Mouse (Mus musculus): ENCODE results near the gene Tctex1d2. TPM values are rescaled to one million over a fixed set of nuclear protein-coding genes. Genes with fewer than 3 reads are reported as not detected.

The Tctex1d2 gene
- polyA plus RNA-seq, 1 experiment from 2014 or later = 36.7 TPM

- no peak within 1 kb of the TSS for H3K4me2 ChIP-seq (replicated peaks)
- no peak within 1 kb of the TSS for H3K9ac ChIP-seq
- H3K27ac ChIP-seq = no peak within 1 kb of the TSS
- no peaks in the 10 kb centered on the region for H3K9me3 ChIP-seq
- no peak for ATAC-seq
- H3K4me3 ChIP-seq (replicated peaks) = no peak within 1 kb of the TSS
- WGBS = 81% methylated on average over 7 of the region's 7 CpGs
- peaks cover 4% of the 10 kb centered on the region; the same call in 1 of the 2 replicates for H3K4me1 ChIP-seq (replicated peaks)
- no peaks in the 10 kb centered on the region for H3K36me3 ChIP-seq
- no peaks in the 10 kb centered on the region for H3K27me3 ChIP-seq (replicated peaks)
These were observed 19.2 kb upstream of the Tctex1d2 start, which contains the start of gene Tm4sf19 for GRCm38 (mm10) chr16:32400267-32400666. Tm4sf19 (plus strand) TSS chr16:32400506.

- WGBS = 79% methylated on average over 9 of the region's 9 CpGs
- no peak overlapping the region for H3K4me2 ChIP-seq (replicated peaks)
- H3K27me3 ChIP-seq (replicated peaks) = no peaks in the 10 kb centered on the region
- H3K9me3 ChIP-seq = no peaks in the 10 kb centered on the region
- no peak overlapping the region for H3K9ac ChIP-seq
- ATAC-seq = no peak
- H3K4me1 ChIP-seq (replicated peaks) = peaks cover 1% of the 10 kb centered on the region; the same call in 1 of the 2 replicates
- H3K27ac ChIP-seq = no peak overlapping the region
- H3K4me3 ChIP-seq (replicated peaks) = no peak overlapping the region
- no peaks in the 10 kb centered on the region for H3K36me3 ChIP-seq
These were observed 18.1 kb upstream of the Tctex1d2 start for GRCm38 (mm10) chr16:32401335-32401965.

GRCm38 (mm10) chr16:32402818-32403217, 16.7 kb upstream of the Tctex1d2 start:
- 84% methylated on average over 3 of the region's 3 CpGs for WGBS
- H3K36me3 ChIP-seq = no peaks in the 10 kb centered on the region
- H3K27me3 ChIP-seq (replicated peaks) = no peaks in the 10 kb centered on the region
- H3K4me2 ChIP-seq (replicated peaks) = no peak overlapping the region
- no peak for ATAC-seq
- H3K4me3 ChIP-seq (replicated peaks) = no peak overlapping the region
- no peaks in the 10 kb centered on the region for H3K9me3 ChIP-seq
- no peak overlapping the region for H3K27ac ChIP-seq
- no peak overlapping the region for H3K9ac ChIP-seq
- no peaks in the 10 kb centered on the region for H3K4me1 ChIP-seq (replicated peaks)

- Histone ChIP-seq H3K36me3 (no peaks in the 10 kb centered on the region), H3K9me3 (no peaks in the 10 kb centered on the region), H3K9ac (no peak overlapping the region), H3K4me3 (replicated peaks) (no peak overlapping the region), H3K27ac (no peak overlapping the region), H3K4me2 (replicated peaks) (no peak overlapping the region), H3K27me3 (replicated peaks) (no peaks in the 10 kb centered on the region), H3K4me1 (replicated peaks) (no peaks in the 10 kb centered on the region)
- 89% methylated on average over 9 of the region's 9 CpGs for WGBS
- ATAC-seq = no peak
These were observed 13.8 kb upstream of the Tctex1d2 start for GRCm38 (mm10) chr16:32405716-32406115.

- Histone ChIP-seq H3K36me3 (no peaks in the 10 kb centered on the region), H3K4me3 (replicated peaks) (no peak overlapping the region), H3K9me3 (no peaks in the 10 kb centered on the region), H3K4me2 (replicated peaks) (no peak overlapping the region), H3K4me1 (replicated peaks) (no peaks in the 10 kb centered on the region), H3K9ac (no peak overlapping the region), H3K27ac (no peak overlapping the region), H3K27me3 (replicated peaks) (no peaks in the 10 kb centered on the region)
- 79% methylated on average over 6 of the region's 6 CpGs for WGBS
- ATAC-seq = no peak
These were observed 12.8 kb upstream of the Tctex1d2 start for GRCm38 (mm10) chr16:32406671-32407070.

- Histone ChIP-seq H3K27me3 (replicated peaks) (no peaks in the 10 kb centered on the region), H3K36me3 (no peaks in the 10 kb centered on the region), H3K9ac (no peak overlapping the region), H3K4me3 (replicated peaks) (no peak overlapping the region), H3K4me1 (replicated peaks) (no peaks in the 10 kb centered on the region), H3K4me2 (replicated peaks) (no peak overlapping the region), H3K9me3 (no peaks in the 10 kb centered on the region), H3K27ac (no peak overlapping the region)
- ATAC-seq = no peak
- 77% methylated on average over 10 of the region's 10 CpGs for WGBS
These were observed 11.8 kb upstream of the Tctex1d2 start for GRCm38 (mm10) chr16:32407730-32408129.

- Histone ChIP-seq H3K27me3 (replicated peaks) (no peaks in the 10 kb centered on the region), H3K27ac (peak overlapping the region; percentile 41), H3K4me1 (replicated peaks) (peaks cover 6% of the 10 kb centered on the region; the same call in 1 of the 2 replicates), H3K36me3 (no peaks in the 10 kb centered on the region), H3K9ac (no peak overlapping the region), H3K4me3 (replicated peaks) (no peak overlapping the region), H3K9me3 (no peaks in the 10 kb centered on the region), H3K4me2 (replicated peaks) (no peak overlapping the region)
- 50% methylated on average over 1 of the region's 1 CpGs for WGBS
- peak; percentile 59 for ATAC-seq
These were observed 2.0 kb upstream of the Tctex1d2 start for GRCm38 (mm10) chr16:32417457-32417856.

- 73% methylated on average over 3 of the region's 3 CpGs for WGBS
- Histone ChIP-seq H3K9ac (no peak overlapping the region), H3K27me3 (replicated peaks) (no peaks in the 10 kb centered on the region), H3K36me3 (no peaks in the 10 kb centered on the region), H3K4me1 (replicated peaks) (no peaks in the 10 kb centered on the region), H3K4me2 (replicated peaks) (no peak overlapping the region), H3K4me3 (replicated peaks) (no peak overlapping the region), H3K27ac (no peak overlapping the region), H3K9me3 (no peaks in the 10 kb centered on the region)
- ATAC-seq = no peak
These were observed 8.0 kb downstream of the Tctex1d2 start for GRCm38 (mm10) chr16:32427506-32427905.

- ATAC-seq = peak; percentile 97
- Histone ChIP-seq H3K27ac (peak within 1 kb of the TSS; percentile 83), H3K4me1 (replicated peaks) (no peaks in the 10 kb centered on the region), H3K9me3 (no peaks in the 10 kb centered on the region), H3K4me3 (replicated peaks) (peak within 1 kb of the TSS; percentile 64), H3K36me3 (no peaks in the 10 kb centered on the region), H3K4me2 (replicated peaks) (peak within 1 kb of the TSS; percentile 82), H3K9ac (peak within 1 kb of the TSS; percentile 73), H3K27me3 (replicated peaks) (no peaks in the 10 kb centered on the region)
- under 1% methylated on average over 54 of the region's 54 CpGs for WGBS
These were observed 11.1 kb downstream of the Tctex1d2 start, which contains the start of gene Pcyt1a for GRCm38 (mm10) chr16:32430474-32431046. Pcyt1a (plus strand) TSS chr16:32430921.

- no peaks in the 10 kb centered on the region for H3K36me3 ChIP-seq
- ATAC-seq = peak; percentile 67; the same call in 1 of the 2 replicates
- H3K4me3 ChIP-seq (replicated peaks) = peak overlapping the region; percentile 64
- no peaks in the 10 kb centered on the region for H3K4me1 ChIP-seq (replicated peaks)
- peak overlapping the region; percentile 83 for H3K27ac ChIP-seq
- peak overlapping the region; percentile 73 for H3K9ac ChIP-seq
- H3K4me2 ChIP-seq (replicated peaks) = peak overlapping the region; percentile 82
- no peaks in the 10 kb centered on the region for H3K27me3 ChIP-seq (replicated peaks)
- H3K9me3 ChIP-seq = no peaks in the 10 kb centered on the region
- WGBS = under 1% methylated on average over 28 of the region's 28 CpGs
These were observed 11.6 kb downstream of the Tctex1d2 start for GRCm38 (mm10) chr16:32431047-32431591.

GRCm38 (mm10) chr16:32431926-32432325, 12.4 kb downstream of the Tctex1d2 start:
- Histone ChIP-seq H3K27me3 (replicated peaks) (no peaks in the 10 kb centered on the region), H3K4me2 (replicated peaks) (peak overlapping the region; percentile 82), H3K9me3 (no peaks in the 10 kb centered on the region), H3K4me3 (replicated peaks) (peak overlapping the region; percentile 64), H3K36me3 (no peaks in the 10 kb centered on the region), H3K27ac (no peak overlapping the region), H3K9ac (no peak overlapping the region), H3K4me1 (replicated peaks) (no peaks in the 10 kb centered on the region)
- no peak for ATAC-seq
- 89% methylated on average over 1 of the region's 1 CpGs for WGBS

GRCm38 (mm10) chr16:32433138-32433537, 13.6 kb downstream of the Tctex1d2 start:
- no peak for ATAC-seq
- 76% methylated on average over 2 of the region's 2 CpGs for WGBS
- no peaks in the 10 kb centered on the region for H3K4me1 ChIP-seq (replicated peaks)
- H3K27me3 ChIP-seq (replicated peaks) = no peaks in the 10 kb centered on the region
- H3K9me3 ChIP-seq = no peaks in the 10 kb centered on the region
- no peak overlapping the region for H3K4me2 ChIP-seq (replicated peaks)
- H3K27ac ChIP-seq = no peak overlapping the region
- H3K9ac ChIP-seq = no peak overlapping the region
- H3K4me3 ChIP-seq (replicated peaks) = no peak overlapping the region
- no peaks in the 10 kb centered on the region for H3K36me3 ChIP-seq
